Mouse (Mus musculus): Measurements from ENCODE around the gene Ank2.

DNA sequence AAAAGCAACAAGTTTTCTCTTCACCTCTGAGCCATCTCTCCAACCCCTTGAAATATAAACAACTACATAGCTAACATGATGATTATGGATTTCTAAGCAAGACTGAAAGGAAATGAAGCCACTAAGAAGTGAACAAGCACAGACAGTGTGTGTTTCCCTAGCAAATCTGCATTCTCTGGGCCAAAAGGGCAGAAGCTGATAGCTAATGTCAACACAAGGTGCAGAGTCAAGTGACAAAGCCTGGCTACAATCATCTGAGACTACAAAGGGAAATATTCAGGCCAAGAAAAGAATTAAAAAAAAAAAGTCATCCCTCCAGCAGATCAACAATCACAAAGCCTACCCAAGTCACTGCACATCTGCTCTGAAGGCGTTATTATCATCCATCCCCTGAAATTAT is 330.0 kb downstream of the Ank2 start:
- TF ChIP-seq CTCF (IDR thresholded peaks at IDR 0.05; ENCODE audit: low read depth), result no peak
- TF ChIP-seq EP300 (IDR thresholded peaks at IDR 0.05; ENCODE audit: low read depth), result no peak

Data from liver, postnatal 0 days (tissue).